Mouse (Mus musculus): ENCODE data around the gene Arrdc2. TPM values are rescaled to one million over a fixed set of nuclear protein-coding genes. Genes with fewer than 3 reads are reported as not detected.

The Arrdc2 gene
- polyA plus RNA-seq, 1 experiment from 2014 or later: 2.8 TPM

DNA sequence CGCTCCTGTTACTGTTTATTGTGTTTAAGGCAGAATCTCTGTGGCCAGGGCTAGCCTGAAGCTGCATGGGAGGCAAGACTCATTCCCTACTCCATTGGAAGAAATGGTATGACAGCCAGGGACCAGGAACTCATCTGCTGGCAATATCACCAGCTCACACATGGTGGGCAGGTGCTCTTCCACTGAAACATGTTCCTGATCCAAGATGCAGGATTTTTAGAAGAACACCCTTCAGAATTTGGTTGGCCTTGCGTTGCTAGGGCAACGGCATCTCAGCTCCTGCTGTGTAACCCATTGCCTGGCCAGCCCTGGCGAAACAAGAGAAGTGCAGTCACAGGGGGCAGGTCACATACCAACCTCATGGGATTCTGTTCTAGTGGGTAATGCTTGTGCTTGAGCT, 40.0 kb upstream of the Arrdc2 start:
- no peak for ATAC-seq (ENCODE audit: insufficient number of reproducible peaks, insufficient read depth, low FRiP score, low read depth)
- WGBS: 60% methylated on average over 4 of the region's 4 CpGs
- Histone ChIP-seq H3K4me3 (ENCODE audit: control insufficient read depth in 1 of 2, insufficient read depth in 1 of 2, low read depth in 1 of 2, low read length in 2 of 2) (no peak overlapping the region), H3K27me3 (ENCODE audit: control insufficient read depth, insufficient read depth, low read length) (no peaks in the 10 kb centered on the region), H3K9ac (ENCODE audit: low read length) (no peak overlapping the region), H3K4me1 (ENCODE audit: control insufficient read depth in 2 of 2, insufficient read depth in 2 of 2, low read length in 2 of 2) (peaks cover 10% of the 10 kb centered on the region in 2 experiments), H3K36me3 (ENCODE audit: control insufficient read depth, insufficient read depth, low read length) (no peaks in the 10 kb centered on the region), H3K9me3 (ENCODE audit: control insufficient read depth, low read length) (no peaks in the 10 kb centered on the region), H3K4me2 (ENCODE audit: low read length) (no peak overlapping the region), H3K27ac (replicated peaks in 1 of 2; ENCODE audit: control insufficient read depth in 1 of 2, insufficient read depth in 1 of 2, low read depth in 2 of 2, low read length in 2 of 2) (no peak overlapping the region)

DNA sequence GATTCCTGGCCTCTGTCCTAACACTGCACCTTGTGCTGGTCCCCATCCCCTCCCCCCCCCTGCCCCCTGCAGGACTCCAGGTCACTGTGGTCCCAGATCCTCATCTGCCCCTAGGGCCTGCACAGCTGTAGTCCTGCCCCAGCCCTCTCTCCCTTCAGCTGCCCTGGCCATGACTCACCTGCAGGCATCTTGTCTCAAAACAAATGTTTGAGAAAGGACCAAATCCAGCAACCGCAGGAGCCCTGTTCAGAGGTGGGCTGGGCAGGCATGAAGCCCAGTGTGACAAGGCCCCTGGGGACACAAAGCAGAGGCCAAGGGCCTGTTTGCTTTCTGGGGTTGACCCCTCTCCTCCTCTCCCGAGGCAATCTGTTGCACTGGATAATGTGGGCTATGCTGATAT, 38.7 kb upstream of the Arrdc2 start:
- H3K4me3 ChIP-seq (ENCODE audit: control insufficient read depth in 1 of 2, insufficient read depth in 1 of 2, low read depth in 1 of 2, low read length in 2 of 2): no peak overlapping the region
- no peak overlapping the region for H3K9ac ChIP-seq (ENCODE audit: low read length)
- H3K36me3 ChIP-seq (ENCODE audit: control insufficient read depth, insufficient read depth, low read length): no peaks in the 10 kb centered on the region
- no peak overlapping the region for H3K27ac ChIP-seq (replicated peaks in 1 of 2; ENCODE audit: control insufficient read depth in 1 of 2, insufficient read depth in 1 of 2, low read depth in 2 of 2, low read length in 2 of 2)
- WGBS: 33% methylated on average over 2 of the region's 2 CpGs
- H3K4me2 ChIP-seq (ENCODE audit: low read length): no peak overlapping the region
- H3K27me3 ChIP-seq (ENCODE audit: control insufficient read depth, insufficient read depth, low read length): no peaks in the 10 kb centered on the region
- no peak for ATAC-seq (ENCODE audit: insufficient number of reproducible peaks, insufficient read depth, low FRiP score, low read depth)
- peaks cover 10 to 13% of the 10 kb centered on the region in 2 experiments for H3K4me1 ChIP-seq (ENCODE audit: control insufficient read depth in 2 of 2, insufficient read depth in 2 of 2, low read length in 2 of 2)
- no peaks in the 10 kb centered on the region for H3K9me3 ChIP-seq (ENCODE audit: control insufficient read depth, low read length)

DNA sequence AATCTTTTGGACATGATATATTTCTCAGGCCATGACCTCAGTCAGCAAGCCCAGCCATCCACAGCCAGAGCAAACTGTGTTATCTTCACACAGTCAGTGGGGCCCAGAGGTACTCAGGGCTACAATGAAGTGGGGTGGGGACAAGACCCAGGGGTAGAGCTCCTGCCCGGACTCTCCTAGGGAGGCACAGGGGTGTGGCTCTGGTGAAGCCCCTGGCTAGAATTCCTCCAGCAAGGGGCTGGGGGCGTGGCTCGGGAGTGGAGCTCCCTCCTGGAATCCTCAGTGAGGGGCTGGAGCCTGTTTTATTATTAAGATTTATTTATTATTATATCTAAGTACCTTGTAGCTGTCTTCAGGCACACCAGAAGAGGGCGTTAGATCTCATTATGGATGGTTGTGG, 36.9 kb upstream of the Arrdc2 start:
- no peak overlapping the region for H3K9ac ChIP-seq (ENCODE audit: low read length)
- no peak for ATAC-seq (ENCODE audit: insufficient number of reproducible peaks, insufficient read depth, low FRiP score, low read depth)
- WGBS: 57% methylated on average over 4 of the region's 4 CpGs

DNA sequence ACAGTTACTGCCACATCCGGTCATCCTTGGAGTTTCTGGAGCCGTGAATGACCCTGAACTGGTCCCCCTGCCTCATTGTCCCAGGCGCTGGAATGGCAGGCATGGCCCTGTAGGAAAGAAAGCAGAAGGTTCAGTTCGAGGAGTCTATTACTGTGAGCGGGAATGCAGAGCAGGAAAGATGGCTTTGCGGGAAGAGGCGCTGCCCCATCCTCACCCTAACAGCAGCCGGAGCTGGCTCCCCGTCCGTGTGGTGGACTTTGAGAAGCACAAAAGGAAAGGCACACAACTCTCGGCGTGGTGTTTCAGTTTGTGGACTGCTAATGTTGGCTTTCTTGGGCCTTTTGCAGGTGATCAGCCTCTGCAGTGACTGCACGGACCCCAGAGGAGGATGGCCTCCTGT, 34.9 kb upstream of the Arrdc2 start:
- ATAC-seq (ENCODE audit: insufficient number of reproducible peaks, insufficient read depth, low FRiP score, low read depth): no peak
- no peaks in the 10 kb centered on the region for H3K9me3 ChIP-seq (ENCODE audit: control insufficient read depth, low read length)
- WGBS: 89% methylated on average over 13 of the region's 13 CpGs
- H3K27me3 ChIP-seq (ENCODE audit: control insufficient read depth, insufficient read depth, low read length): no peaks in the 10 kb centered on the region
- no peak overlapping the region for H3K9ac ChIP-seq (ENCODE audit: low read length)
- H3K4me1 ChIP-seq (ENCODE audit: control insufficient read depth in 2 of 2, insufficient read depth in 2 of 2, low read length in 2 of 2): peaks cover 7 to 10% of the 10 kb centered on the region in 2 experiments
- H3K27ac ChIP-seq (replicated peaks in 1 of 2; ENCODE audit: control insufficient read depth in 1 of 2, insufficient read depth in 1 of 2, low read depth in 2 of 2, low read length in 2 of 2): no peak overlapping the region
- no peak overlapping the region for H3K4me2 ChIP-seq (ENCODE audit: low read length)
- H3K36me3 ChIP-seq (ENCODE audit: control insufficient read depth, insufficient read depth, low read length): no peaks in the 10 kb centered on the region
- no peak overlapping the region for H3K4me3 ChIP-seq (ENCODE audit: control insufficient read depth in 1 of 2, insufficient read depth in 1 of 2, low read depth in 1 of 2, low read length in 2 of 2)

More for the DNA sequence above, 36.9 kb upstream of the Arrdc2 start:
- Histone ChIP-seq H3K4me1 (ENCODE audit: control insufficient read depth in 2 of 2, insufficient read depth in 2 of 2, low read length in 2 of 2) (peaks cover 13 to 15% of the 10 kb centered on the region in 2 experiments), H3K4me3 (ENCODE audit: control insufficient read depth in 1 of 2, insufficient read depth in 1 of 2, low read depth in 1 of 2, low read length in 2 of 2) (no peak overlapping the region), H3K27ac (replicated peaks in 1 of 2; ENCODE audit: control insufficient read depth in 1 of 2, insufficient read depth in 1 of 2, low read depth in 2 of 2, low read length in 2 of 2) (no peak overlapping the region), H3K9me3 (ENCODE audit: control insufficient read depth, low read length) (no peaks in the 10 kb centered on the region), H3K27me3 (ENCODE audit: control insufficient read depth, insufficient read depth, low read length) (no peaks in the 10 kb centered on the region), H3K36me3 (ENCODE audit: control insufficient read depth, insufficient read depth, low read length) (no peaks in the 10 kb centered on the region), H3K4me2 (ENCODE audit: low read length) (no peak overlapping the region)

DNA sequence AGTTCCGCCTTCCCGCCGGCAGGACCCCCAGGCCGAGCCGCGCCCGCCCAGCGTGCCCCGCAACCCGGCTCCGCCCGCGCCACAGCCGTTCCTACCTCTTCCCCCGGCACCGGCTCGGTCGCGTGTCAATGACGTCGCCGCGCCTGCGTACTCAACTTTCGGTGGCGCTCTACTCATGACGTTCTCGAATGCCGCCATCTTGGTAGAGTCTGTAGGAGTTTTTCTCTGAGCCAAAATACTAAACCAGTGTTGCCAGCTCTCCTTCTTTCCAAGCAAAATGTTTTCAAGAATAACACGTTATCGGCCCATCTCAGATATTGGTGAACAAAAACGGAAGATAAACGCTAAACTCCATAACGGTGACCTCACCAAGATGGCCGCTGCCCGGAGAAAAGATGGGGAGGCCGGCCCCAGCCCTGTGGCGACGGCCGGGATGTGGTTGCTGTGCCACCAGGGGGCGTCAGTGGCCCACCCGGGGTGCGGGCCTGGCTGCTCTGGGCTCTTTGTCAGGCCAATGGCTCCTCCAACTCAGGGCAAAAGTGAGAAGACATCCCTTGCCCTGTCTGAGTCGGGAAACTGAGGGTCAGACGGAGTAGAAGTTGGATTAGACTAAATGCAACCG, 34.0 kb upstream of the Arrdc2 start, which contains the start of gene Ccdc124:
TSS of gene Ccdc124 (minus strand) at position 572 of the 622 bp plus-strand sequence.
- Histone ChIP-seq H3K27me3 (ENCODE audit: control insufficient read depth, insufficient read depth, low read length) (no peaks in the 10 kb centered on the region), H3K27ac (replicated peaks in 1 of 2; ENCODE audit: control insufficient read depth in 1 of 2, insufficient read depth in 1 of 2, low read depth in 2 of 2, low read length in 2 of 2) (peak within 1 kb of the TSS; percentile 62 to 92), H3K9me3 (ENCODE audit: control insufficient read depth, low read length) (no peaks in the 10 kb centered on the region), H3K4me3 (ENCODE audit: control insufficient read depth in 1 of 2, insufficient read depth in 1 of 2, low read depth in 1 of 2, low read length in 2 of 2) (peak within 1 kb of the TSS; percentile 80 to 86), H3K4me1 (ENCODE audit: control insufficient read depth in 2 of 2, insufficient read depth in 2 of 2, low read length in 2 of 2) (peaks cover 7 to 13% of the 10 kb centered on the region in 2 experiments), H3K4me2 (ENCODE audit: low read length) (peak within 1 kb of the TSS; percentile 89), H3K36me3 (ENCODE audit: control insufficient read depth, insufficient read depth, low read length) (peaks cover 1% of the 10 kb centered on the region), H3K9ac (ENCODE audit: low read length) (peak within 1 kb of the TSS; percentile 87)
- WGBS: 1% methylated on average over 46 of the region's 46 CpGs
- peak; percentile 83 for ATAC-seq (ENCODE audit: insufficient number of reproducible peaks, insufficient read depth, low FRiP score, low read depth)

DNA sequence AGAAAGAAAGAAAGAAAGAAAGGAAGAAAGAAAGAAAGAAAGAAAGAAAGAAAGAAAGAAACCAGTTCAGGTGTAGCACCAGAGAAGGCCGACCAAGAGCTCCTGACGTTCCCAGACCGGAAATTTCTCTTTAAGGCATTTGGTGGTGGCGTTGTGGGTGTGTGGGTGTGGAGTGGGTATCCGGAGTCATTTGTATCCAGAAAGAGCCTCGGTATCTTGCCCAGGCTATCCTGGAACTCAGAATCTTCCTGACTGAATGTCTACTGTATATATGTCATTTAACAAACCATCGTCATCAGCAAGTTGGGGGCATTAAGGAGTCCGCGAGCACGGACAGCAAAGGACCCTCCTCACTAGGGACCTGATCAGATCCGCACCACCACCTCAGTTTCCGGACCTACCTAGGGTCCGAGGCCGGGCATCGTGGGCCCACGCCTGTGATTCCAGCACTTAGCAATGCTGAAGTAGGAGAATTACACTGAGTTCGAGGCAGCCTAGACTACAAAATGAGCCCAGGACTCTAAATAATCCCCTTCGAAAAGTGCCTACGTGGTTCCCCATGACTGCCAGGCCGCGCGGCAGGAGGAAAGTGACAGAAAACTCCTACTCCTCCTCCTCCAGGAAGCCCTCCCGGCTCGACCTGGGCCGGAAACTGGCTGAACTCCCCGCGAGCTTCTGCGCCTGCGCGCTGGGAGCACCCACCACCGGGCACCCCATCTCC, 33.3 kb upstream of the Arrdc2 start:
- H3K4me3 ChIP-seq (ENCODE audit: control insufficient read depth in 1 of 2, insufficient read depth in 1 of 2, low read depth in 1 of 2, low read length in 2 of 2): peak overlapping the region; percentile 80 to 86
- H3K4me1 ChIP-seq (ENCODE audit: control insufficient read depth in 2 of 2, insufficient read depth in 2 of 2, low read length in 2 of 2): peaks cover 7 to 13% of the 10 kb centered on the region in 2 experiments
- peaks cover 8% of the 10 kb centered on the region for H3K36me3 ChIP-seq (ENCODE audit: control insufficient read depth, insufficient read depth, low read length)
- no peaks in the 10 kb centered on the region for H3K9me3 ChIP-seq (ENCODE audit: control insufficient read depth, low read length)
- peak overlapping the region; percentile 89 for H3K4me2 ChIP-seq (ENCODE audit: low read length)
- H3K9ac ChIP-seq (ENCODE audit: low read length): peak overlapping the region; percentile 87
- no peak for ATAC-seq (ENCODE audit: insufficient number of reproducible peaks, insufficient read depth, low FRiP score, low read depth)
- no peaks in the 10 kb centered on the region for H3K27me3 ChIP-seq (ENCODE audit: control insufficient read depth, insufficient read depth, low read length)
- H3K27ac ChIP-seq (replicated peaks in 1 of 2; ENCODE audit: control insufficient read depth in 1 of 2, insufficient read depth in 1 of 2, low read depth in 2 of 2, low read length in 2 of 2): peak overlapping the region; percentile 10 to 62; a peak in 3 of 4 replicates
- 4% methylated on average over 31 of the region's 31 CpGs for WGBS

DNA sequence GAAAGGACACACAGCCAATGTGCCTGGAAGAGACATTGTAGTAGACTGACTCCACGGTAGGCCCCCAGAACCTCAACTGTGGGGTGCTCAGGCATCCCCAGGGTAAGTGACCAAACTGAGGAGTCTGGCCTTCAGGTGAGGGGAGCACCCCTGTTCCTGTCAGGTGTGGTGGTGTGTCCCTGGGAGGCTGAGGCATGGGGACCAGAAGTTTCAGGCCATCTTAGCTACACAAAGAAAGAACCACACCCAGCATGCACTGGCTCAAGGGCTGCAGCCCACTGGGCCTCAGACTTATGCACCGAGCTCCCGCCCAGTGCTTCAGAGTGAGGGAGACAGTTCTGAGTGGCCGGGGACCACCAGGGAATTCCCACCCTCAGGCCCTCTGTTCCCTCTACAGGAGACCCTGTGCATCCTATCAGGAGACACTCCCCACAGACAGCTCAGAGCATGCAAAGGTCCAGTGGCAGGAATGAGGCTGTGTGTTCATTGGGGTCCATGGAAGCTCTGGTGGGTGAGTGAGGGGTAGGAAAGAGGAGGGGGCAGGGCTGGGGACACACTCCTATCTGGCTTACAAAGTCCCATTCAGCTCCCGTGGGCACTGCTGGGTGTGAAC, 31.8 kb upstream of the Arrdc2 start:
- peak overlapping the region in 1 of 2 experiments; percentile 27; a peak in 2 of 4 replicates for H3K27ac ChIP-seq (replicated peaks in 1 of 2; ENCODE audit: control insufficient read depth in 1 of 2, insufficient read depth in 1 of 2, low read depth in 2 of 2, low read length in 2 of 2)
- WGBS: 78% methylated on average over 5 of the region's 5 CpGs
- peaks cover 7 to 13% of the 10 kb centered on the region in 2 experiments for H3K4me1 ChIP-seq (ENCODE audit: control insufficient read depth in 2 of 2, insufficient read depth in 2 of 2, low read length in 2 of 2)

More for the DNA sequence above, 31.8 kb upstream of the Arrdc2 start:
- Histone ChIP-seq H3K4me3 (ENCODE audit: control insufficient read depth in 1 of 2, insufficient read depth in 1 of 2, low read depth in 1 of 2, low read length in 2 of 2) (no peak overlapping the region), H3K27me3 (ENCODE audit: control insufficient read depth, insufficient read depth, low read length) (no peaks in the 10 kb centered on the region), H3K9ac (ENCODE audit: low read length) (no peak overlapping the region), H3K9me3 (ENCODE audit: control insufficient read depth, low read length) (no peaks in the 10 kb centered on the region), H3K36me3 (ENCODE audit: control insufficient read depth, insufficient read depth, low read length) (peaks cover 10% of the 10 kb centered on the region), H3K4me2 (ENCODE audit: low read length) (no peak overlapping the region)
- no peak for ATAC-seq (ENCODE audit: insufficient number of reproducible peaks, insufficient read depth, low FRiP score, low read depth)
